Mouse (Mus musculus) c-Kit-positive CD71-positive TER-119-negative erythroid progenitor cells, embryonic 14.5 days (primary cell): ENCODE results near the gene Gm3045.

ENCODE experiments used
- DNase-seq: peaks from one replicate; pipeline ENCODE4 v3.0.0-alpha.2; 2013; ENCODE audit warnings: low read depth

Gene Gm3045

DNA sequence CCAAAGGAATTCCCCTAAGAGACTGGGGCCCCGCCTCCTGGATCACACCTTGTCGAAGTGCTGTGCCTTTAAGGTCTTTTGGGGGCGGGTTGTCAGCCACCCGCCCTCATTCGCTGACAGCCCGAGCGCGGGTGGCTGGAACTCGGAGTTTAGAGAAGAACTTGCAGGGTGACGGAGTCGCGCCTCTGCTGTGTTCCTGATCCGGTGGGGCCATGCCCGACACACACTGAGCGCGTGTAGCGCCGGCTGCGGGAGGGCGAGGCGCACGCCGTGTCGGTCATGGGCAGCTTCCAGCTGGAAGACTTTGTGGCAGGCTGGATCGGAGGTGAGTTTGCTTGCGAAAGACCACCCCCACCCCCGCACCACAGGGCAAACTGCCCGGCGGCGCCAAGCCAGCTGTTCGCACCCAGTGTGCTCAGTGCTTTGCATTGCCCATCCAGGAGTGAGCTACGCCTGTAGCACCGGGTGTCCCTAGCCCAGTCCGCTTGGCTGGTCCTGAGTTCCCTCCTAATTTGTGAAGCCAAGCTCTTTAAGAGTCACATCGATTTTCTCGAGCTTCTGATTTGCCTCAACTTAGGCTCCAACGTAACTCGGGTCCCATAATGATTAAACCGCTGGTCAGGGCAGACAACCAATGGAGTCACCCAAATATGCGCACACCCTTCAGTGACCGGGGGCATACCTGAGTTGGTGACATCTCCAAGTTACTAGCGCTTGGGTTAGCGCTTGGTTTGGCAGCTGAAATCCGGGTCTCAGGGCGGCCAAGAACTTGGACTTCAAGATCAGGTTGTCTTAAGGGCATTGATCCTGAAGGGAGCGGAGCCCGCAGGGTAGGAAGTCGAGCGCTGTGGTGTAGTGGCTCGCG is 12.0 kb downstream of the Gm3045 start, which contains the start of gene Slc25a48:
Slc25a48 (plus strand) TSS at position 145 of the 865 bp plus-strand sequence.
- no peak for DNase-seq

DNA sequence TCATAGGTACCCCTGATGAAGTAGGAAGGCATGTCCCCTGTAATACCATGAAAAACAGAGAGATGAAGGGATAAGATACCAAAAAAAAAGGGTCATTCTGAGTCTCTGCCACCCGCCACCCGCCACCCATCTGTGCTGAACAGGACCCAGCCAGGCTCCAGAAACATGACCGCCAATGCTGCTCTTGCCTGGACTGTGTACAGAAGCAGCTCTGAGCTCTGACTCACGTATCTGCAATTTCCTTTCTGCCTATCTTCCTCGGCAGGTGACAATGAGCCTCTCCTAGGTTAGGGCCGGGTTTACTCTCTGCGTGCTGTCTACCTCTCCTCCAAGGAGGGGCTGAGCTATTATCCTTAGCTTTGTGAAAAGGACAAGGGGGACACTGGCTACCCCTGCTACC is 17.0 kb downstream of the Gm3045 start:
- DNase-seq, result no peak

DNA sequence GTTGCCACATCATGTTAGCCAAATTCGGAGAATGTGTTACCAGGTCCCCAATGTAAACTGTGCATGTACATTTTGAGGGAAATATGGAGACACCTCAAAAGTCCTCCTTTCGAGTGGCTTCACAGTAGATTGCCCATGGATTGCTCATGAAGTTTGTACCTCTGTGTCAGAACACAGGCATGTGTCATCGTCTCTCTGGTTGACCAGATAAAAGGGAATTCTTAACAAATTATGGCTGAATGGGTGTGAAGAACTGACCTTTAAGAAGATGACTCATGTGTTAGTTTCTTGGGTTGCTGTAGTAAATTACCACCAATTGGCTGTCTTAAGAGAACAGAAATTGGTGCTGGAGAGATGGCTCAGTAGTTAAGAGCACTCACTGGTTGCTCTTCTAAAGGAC is 17.7 kb downstream of the Gm3045 start:
- DNase-seq, result no peak

DNA sequence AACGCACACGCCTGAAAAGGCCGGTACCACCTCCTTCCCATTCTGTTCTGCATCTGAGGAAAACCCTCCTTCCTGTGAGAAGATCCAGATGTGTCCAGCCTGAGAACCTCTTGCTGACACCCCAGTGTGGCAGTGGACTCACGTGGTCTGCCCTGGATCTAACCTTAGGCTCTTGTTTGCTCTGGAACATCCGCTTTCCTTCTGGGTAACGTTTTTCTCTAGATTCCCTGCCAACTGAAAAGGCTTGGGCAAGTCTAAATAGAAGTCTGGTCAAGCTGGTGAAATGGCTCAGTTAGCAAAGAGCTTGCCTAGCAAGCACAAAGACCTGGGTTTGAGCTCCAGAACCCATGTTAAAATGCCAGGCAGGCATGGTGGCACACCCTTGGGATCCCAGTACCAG is 18.6 kb downstream of the Gm3045 start:
- DNase-seq, result no peak

DNA sequence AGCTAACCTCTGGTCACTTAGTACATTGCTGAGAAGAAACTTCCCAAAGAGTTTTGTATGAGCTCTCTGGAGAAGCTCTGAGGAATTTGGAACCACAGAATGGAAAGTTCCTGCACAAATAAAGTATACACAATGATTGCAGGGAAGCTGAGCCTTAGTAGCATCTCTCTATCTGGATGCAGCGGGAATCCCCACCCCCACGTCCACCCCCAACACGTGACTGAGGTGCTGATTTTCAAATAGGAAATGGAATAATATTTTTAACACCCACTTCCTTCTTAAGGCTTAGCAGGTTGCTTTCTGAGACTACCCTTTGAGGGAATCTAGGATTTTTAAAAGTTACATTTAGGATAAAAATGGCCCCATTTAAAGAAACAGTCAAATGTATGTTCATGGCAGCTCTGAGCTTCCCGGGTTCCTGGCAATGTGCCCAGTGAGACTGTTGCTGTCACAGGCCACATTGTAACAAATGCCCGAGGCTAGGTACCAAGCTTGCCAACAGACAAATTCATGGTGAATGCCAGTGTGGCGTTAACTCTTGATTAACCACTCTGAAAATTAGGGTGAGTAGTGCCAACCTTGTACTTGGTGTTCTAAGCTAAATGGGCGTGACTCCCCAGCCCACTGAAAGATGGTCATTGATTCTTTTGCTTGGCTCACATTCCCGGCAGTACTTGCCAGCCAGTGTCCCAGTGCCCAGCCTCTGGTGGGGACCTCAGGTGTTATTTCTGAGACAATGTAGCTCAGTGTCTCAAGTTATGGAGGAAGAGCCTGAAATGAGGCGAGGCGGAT is 23.0 kb downstream of the Gm3045 start:
- DNase-seq, result no peak

DNA sequence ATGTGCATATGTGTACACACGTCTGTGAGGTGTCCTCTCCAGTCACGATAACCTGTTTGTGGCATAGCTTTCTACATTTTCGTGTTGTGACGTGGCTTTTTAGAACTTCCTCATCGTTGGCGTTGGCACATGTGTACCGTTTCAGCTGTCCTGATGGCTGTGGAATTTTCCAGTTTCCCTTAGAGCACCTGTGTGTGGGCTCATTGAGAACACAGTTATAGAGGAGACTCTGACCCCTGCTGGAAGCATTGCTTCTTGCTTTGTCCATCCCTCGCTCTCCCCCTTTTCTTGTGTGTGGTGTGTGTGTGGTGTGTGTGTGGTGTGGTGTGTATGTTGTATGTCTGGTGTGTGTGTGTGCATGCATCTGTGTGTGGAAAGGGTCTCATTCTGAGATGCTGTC is 23.6 kb downstream of the Gm3045 start:
- DNase-seq, result no peak

DNA sequence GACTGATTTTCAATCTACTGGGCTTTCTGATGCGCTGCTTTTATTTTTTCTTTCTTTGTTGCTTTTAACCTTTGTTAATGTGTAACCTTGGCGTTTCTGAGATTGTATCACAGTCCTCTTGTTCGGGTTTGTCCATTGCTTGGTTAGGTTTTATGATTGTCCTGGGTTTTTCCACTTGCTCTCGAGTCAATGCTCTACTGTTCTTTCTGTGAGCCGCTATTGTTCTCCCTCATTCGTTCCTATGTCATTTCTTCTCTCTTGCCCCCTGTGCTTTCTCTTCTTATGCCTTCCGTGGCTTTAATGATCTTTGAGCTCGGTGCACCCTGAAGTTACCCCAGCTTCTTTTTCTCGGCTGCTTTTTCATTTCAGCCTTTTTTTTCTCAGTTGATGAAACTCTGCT is 31.6 kb downstream of the Gm3045 start:
- no peak for DNase-seq

DNA sequence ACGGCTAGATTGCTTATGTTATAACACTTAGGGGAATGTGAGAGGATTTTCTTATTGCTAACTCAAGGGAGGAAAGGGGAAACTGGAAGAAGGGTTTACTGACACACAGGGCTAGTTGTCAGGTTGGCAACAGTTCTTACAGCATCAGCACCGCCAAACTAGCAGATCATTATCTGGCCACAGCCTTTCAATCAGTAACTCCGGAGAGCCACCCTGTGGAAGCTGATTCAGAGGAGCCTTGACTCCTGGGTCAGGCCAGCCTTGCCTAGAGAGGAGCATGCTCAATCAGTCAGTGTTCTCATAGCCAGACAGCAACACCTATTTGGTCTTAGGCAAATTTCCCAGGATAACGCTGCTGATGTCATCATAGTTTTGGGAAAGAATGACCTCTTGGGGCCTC is 35.1 kb downstream of the Gm3045 start:
- no peak for DNase-seq

DNA sequence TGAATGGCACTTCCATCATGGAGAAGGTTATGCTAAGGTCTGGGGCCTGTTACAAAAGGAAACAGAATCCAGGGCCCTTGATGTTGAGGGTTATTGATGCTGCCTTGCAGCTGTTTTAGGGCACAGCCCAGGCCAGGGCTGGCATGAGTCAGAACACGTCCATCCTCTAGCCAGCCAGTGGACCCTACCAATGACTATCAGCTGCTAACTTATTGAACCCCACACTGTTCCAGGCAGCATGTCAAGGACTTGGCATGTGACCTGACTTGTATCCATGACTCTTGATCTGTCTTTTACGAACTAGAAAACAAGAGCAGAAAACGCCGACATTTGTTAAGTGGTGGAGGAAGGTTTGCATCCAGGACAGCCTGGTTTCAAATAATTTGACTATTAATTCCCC is 36.4 kb downstream of the Gm3045 start:
- DNase-seq, result no peak

DNA sequence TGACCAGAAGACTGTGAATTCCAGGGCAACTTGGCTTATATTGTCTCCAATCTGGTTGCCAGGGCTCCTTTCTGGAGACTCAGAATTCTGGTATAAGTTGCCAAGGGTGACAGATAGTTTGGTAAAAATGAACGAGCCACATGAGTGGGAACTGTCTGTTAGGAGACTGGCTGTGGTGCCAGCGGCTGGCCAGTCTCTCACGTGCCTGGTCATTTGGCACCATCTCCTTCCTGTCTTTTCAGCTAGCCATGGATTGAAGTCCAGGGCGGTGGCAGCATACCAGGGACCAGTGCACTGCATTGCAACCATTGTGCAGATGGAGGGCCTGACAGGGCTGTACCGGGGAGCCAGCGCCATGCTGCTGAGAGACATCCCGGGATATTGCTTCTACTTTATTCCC is 36.9 kb downstream of the Gm3045 start:
- DNase-seq, result no peak

DNA sequence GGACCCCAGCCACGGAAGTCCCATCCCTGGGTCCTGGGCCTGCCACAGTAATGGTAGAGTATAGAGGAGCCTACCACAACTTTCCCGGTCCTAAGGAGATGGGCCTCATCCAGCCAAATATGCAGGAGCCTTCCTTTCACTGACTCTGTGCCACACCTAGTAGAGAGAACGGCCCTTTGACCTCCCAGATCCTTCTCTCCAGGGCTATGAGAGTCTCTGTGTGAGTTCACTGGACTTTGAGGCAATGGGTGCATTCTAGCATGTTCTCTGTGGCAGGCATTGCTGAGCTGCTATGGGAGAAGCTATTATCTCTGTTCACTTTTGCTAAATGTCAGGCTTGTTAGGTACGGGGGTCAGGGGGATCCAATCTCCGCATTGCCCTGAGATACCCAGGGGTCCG is 37.4 kb downstream of the Gm3045 start:
- no peak for DNase-seq

DNA sequence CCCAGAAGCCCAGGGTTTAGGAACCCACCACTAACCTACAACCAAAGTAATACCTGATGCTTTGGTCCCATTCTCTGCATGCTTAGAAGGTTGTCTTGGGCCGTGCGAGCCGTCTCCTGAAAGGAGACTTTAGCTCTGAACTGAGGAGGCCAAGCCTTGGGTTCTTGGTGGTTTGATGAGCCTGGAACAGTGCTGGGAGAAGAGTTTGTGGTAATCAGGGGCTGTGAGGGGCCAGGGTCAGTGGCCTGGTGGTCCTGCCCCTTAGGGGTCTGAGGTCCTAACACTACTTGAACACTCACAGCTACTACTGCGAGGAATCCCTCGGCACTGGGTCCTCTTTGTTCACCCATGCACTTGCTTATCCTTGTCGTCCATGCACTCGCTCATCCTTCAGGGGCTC is 41.4 kb downstream of the Gm3045 start:
- no peak for DNase-seq

DNA sequence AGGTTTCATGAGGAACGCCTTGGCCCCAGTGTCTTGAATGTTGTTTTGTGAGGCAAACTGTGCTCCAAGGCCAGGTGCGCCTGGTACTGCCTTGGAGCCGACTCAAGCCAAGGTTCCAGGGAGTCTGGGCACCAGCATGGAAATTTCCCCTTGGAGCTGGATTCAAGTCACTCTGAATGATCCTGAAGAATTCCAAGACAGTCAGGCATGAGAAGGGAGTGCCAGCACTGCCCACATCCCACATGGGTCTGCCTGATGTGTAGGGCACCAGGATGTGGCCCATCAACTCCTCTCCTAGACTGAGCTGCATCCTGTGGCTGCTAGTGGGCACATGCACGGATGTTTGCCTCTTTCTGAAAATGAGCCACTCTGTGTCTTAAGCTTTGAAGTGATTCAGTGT is 42.1 kb downstream of the Gm3045 start:
- no peak for DNase-seq

DNA sequence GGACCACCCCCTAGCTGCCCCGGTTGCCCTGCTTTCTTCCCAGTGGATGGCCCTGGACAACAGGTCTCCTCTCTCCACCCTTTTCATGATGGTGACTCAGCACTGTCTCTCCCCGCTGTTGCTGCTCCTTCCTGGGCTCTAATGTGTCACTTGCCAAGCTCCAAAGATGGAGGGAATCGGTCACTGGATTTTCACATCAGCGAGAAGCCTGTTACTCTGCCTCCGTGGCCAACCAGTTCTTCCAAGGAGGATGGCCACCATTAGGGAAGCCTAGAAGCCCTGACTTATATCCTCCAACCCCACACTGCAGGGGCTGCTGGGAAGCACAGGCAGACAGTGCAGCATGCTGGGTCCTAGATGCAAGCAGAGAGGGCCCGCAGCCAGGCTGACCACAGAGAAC is 44.8 kb downstream of the Gm3045 start:
- DNase-seq, result no peak

DNA sequence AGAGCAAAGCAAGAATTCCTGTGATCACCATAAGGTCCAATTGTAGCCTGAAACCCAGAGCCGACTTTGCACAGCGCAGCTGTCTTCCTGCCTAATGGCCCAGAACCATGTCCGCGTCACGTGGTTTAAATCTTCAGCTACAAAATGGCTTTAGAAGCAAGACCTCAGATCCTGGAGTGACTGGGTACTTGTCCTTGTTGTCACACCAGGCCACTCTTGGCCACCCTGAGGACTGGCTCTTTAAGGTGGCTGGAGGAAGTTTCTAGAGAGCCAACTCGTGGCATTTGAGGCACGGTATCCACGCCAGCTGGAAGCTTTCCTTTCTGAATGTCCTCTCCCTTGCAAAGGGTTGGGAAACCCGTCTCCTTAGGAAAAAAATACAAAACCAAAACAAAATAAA is 45.6 kb downstream of the Gm3045 start:
- DNase-seq, result no peak

DNA sequence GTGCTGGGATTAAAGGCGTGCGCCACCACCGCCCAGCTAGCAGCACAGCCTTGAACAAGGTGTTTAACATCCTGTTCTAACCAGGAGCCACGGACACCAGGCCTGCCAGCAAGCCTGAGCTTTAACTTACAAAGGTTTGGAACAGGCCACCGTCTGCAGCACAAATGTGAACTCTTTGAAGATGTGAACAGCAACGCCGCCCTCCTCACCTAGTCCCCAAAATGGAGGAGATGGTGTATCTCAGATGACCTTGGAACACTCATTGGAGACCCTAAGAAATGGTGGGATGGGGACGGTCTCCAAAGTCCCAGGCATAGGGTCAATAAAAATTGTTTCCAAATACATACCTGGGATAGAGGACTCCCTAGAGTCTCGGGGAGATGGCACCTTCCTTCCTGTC is 46.3 kb downstream of the Gm3045 start:
- DNase-seq, result no peak

DNA sequence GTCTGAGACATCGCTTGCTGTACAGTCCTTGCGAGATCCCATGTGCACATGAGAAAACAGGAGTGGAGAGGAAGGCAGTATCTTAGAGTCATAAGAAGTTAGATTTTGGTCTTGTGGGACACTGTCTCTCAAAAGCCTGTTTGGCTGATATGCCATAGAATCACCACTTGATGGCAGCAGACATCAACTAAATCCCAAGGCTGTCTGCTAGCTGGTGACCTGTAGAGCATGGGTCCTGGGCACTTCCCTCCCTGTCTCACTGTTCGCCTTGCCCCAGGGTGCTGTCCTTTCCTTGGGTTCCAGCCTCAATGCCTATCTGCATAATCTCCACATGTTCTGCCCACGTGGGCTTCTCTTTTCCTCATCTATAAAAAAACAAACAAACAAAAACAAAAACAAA is 49.0 kb downstream of the Gm3045 start:
- DNase-seq, result peak; percentile 4

DNA sequence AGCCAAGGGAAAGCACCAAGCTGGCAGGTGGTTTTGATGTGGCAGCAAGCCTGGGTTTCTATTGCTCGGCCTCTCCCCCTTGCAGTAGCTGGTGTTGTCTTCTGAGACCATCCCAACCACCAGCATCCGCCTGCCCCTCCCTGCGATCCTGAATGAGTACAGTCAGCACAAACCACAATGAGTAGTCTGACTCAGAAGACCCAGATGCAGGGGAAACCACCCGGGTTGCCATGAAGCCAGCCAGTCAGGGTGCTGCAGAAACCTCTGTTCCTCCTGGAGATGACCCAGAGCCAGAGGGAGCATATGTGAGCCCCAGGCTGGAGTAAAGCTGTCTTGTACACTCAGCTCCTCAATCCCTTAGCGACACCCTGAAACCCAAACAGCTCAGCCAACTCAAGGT is 50.4 kb downstream of the Gm3045 start:
- no peak for DNase-seq

DNA sequence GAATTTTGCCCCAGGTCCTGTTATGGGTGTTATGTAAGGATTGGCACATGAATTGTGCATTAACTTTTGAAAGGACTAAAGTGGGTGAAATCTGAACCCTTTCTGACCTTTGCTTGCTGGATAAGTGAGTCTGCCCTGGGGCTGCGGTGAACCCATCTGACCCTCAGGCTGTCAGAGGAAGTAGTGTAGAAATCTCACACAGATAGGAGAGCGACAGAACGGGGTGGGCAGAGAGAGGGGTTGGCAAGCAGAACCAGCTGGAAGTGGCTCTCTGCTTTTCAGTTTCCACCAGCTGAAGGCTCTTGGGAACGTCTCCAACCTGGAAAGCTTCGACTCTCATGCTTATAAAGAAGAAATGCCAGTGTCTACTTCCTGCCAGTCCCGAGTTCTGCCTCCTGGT is 50.9 kb downstream of the Gm3045 start:
- DNase-seq, result no peak

DNA sequence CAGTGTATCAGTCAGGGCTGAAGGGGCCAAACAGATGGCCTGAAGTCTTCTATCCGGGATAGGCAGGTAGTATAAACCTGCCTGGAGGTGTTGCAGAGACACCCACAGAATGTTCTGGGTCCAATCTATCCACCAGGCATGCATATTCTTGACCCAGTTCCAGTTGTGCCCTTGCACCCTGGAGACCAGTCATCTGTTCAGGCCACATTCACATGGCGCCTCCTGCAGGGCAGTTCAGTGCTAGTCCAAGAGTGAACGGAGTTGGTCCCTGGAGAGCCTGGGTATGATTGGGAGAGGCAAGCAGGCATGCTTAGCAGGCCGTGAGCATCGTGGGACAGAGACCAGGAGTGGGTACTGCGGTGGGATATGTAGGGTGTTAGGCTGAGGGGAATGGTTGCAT is 51.6 kb downstream of the Gm3045 start:
- no peak for DNase-seq

DNA sequence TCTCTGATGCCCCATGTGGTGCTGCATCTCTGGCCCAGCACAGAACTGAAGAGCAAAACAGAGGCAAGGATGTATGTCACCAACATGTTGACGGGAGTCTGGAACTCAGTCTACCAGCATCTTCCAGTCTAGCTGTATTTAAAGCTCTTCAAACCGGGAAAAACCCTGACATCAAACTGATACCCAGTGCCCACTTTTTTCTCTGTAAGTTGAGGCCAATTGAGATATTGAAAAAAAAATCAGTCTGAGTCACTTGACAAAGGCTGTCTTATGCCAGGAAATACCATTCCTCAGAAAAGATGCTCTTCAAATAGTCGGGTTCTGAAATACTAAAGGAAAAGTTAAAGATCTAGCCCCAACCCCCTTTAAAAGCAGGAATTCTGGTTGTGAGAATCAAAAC is 55.8 kb downstream of the Gm3045 start, which contains the start of gene Il9:
Il9 (minus strand) TSS at position 101 of the 400 bp plus-strand sequence.
- no peak for DNase-seq
